Mouse (Mus musculus) inflammation-experienced regulatory T-cells, adult 6 months (primary cell): Measurements from ENCODE around the gene Cox17. TPM values are rescaled to one million over a fixed set of nuclear protein-coding genes. Genes with fewer than 3 reads are reported as not detected.

Experiments used
- ATAC-seq: one replicate; pipeline ENCODE4 v1.8.0; 2017
- polyA plus RNA-seq, 3 experiments: library from polyadenylated mRNA; unstranded; fragments of 100-300 nt; shearing (Covaris generic); gene quantifications; one replicate each; pipeline ENCODE4 v1.2.1; 2017

The Cox17 gene
- polyA plus RNA-seq, 3 experiments from 2014 or later = 213 to 395 (median 300) TPM

DNA sequence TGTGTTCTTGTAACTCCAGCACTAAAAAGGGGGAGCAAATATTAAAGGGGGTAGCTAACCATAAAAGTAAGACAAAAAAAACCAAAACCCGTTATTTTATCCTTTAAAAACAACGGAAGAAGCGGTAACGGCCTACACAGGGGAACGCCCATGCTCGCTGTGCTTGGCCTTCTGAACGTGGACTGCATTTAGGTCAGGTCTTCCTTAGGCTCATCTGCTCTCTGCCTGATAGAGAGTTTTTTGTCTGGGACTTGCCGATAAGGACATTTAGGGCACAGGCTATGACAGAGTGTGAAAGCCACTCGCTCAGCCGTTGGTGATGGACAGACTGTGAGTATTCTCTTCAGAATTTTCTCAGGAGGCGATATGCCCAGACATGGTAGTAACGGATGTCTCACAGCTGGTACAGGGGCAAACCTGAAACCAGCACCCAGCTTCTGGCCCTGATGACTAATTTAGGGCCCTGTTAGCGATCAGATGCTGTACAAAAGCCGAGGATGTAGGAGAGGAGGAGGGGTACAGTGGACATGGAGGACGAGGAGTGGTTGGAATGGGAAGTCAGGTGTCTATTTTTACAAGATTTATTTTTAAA is 25.0 kb downstream of the Cox17 start:
- no peak for ATAC-seq

DNA sequence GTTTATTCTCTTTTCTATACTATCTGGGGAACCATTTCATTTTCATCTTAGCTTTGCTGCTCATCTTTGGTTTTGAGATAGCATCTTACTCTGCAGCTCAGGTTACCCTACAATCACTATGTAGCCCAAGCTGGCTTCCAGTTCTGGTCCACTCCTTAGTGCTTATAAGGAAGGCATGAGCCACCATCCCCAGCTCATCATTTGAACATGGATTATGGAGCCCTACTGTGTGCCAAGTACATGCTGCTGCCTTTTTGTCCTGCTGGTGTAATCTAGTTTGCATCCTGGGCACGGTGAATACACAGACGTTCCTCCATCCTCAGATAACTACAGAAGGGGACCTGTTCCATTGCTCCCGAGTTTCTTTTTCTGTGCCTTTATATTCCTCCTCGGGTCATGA is 26.1 kb downstream of the Cox17 start:
- ATAC-seq = no peak

DNA sequence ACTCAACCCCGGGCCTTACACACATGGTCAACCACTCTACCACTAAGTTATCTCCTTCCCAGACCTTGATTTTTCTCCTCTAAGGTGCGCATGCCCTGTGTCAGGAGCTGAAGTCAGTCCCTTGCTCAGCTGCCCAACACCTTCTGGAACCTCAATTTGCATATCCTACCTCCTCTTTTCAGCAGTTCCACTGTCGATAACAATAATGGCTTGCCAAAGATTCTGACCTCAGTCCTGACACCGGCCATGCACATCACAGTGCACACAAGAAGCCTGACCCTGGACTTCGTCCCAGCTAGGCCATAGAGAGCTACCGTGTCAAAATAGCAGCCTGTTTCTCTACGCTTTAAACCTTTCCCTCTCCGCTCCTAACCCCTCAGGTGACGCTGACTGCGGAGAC is 26.6 kb downstream of the Cox17 start:
- no peak for ATAC-seq

DNA sequence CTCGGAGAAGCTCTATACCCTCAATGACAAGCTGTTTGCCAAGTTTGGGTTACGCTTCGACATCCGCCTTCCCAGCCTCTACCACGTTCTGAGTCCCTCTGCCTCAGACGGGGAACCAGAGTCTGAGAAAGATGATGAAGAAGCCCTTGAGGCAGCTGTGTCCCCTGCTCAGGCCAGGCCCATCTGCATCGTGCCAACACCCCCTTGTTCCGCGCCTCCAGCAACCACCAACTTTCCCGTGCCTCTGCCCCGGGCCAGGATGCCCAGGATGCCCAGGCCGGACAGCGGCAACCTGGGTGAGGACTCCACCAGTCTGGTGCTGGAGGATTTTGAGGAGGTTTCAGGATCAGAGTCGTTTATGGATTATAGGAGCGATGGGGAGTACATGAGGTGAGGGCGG is 27.1 kb downstream of the Cox17 start:
- ATAC-seq = no peak

DNA sequence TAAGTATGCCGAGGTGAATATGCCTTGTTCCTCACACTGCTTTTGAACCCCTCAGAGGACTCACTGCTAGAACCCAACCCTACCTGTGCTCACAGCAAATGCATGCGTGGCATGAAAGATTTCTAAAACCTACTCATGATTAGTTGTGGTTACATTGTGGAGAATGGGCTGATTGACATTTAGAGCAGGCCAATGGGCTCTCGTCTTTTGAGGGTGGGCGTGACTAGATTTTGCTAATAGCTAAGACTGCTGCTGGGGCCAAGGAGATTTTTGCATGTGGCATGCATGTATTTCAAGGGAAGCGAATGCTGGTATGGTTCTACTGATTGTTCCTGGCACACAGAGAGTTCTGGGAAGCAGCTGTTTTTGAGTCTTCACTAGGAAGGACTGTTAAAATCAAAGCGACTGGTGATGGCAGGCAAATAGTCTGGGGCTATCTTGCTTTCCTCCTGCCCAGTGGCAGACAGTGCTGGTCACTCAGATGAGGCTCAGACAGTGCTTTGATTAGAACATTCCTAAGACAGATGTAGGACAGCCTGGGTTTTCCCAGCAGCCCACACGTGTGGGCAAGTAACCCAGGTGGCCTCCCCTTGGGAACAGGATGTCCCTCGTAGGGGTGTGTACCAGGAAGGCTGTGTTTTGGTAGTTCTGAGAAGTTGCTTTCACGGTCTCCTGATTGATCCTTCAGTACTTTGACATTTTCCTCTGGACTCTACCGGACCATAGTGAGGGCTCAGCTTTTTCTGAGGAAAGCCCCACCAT is 27.8 kb downstream of the Cox17 start:
- peak; percentile 59 for ATAC-seq

DNA sequence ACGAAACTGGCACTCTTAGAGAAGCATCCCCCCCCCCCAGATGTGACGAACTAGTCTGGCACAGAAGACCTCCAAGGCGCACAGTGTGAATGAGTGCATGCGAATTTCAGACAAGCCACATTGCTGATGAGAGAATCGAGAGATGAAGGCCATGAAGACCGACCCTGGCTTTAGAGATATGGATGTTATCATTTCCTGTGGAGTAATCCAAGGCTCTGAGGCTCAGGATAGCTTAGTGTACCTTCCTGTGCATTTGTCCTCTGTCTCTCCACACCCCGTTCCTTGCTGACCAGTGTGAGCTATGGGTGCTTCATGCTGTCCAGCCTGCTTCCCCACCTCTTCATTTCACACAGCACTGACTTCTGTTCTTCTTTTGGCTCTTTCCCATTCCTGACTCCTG is 28.4 kb downstream of the Cox17 start:
- no peak for ATAC-seq

DNA sequence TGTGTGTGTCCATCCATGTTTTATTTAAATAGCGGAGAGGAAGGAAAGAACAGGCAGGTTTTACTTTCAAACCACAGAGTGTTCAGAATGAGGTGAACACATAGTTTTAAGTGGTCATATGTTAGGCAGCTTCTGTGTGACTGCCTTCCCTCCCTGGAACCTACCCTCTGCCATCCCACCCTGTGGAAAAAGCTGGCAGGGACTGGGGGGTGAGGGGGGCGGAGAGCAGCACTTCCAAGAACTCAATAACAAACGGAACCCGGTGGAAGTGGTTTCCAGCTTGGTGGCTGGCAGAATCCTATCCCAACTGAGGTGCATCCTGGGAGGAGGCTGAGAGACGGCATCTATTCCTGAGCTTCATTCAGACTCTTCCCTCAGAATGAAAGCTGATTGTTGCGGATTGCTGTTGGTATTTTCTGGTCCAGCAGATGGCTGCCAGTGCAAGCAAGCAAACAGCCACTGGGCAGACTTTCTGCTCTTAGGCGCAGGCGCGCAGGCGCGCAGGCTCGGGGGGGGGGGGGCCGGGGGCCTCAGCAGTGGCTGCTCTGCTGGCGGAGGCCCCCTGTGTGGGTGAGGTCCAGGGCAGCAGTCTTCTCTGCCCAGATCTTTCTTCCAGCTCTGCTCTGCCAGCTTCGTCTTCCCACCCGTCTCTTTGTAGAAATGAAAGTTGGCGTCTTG is 29.5 kb downstream of the Cox17 start:
- peak; percentile 63 for ATAC-seq

DNA sequence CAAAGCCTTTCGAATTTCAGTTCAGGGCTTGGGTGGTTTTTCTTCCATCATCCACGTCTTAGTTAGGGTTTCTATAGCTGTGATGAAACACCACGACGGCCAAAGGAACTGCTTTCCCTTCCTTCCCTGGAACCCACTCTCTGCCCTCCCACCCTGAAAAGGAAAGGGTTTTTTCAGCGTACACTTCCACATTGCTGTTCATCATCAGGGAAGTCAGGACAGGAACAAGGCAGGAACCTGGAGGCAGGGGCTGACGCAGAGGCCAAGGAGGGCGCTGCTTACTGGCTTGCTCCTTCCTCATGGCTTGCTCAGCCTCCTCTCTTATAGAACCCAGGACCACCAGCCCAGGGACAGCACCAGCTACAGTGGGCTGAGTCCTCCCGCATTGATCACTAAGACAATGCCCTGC is 30.1 kb downstream of the Cox17 start:
- ATAC-seq = peak; percentile 22

DNA sequence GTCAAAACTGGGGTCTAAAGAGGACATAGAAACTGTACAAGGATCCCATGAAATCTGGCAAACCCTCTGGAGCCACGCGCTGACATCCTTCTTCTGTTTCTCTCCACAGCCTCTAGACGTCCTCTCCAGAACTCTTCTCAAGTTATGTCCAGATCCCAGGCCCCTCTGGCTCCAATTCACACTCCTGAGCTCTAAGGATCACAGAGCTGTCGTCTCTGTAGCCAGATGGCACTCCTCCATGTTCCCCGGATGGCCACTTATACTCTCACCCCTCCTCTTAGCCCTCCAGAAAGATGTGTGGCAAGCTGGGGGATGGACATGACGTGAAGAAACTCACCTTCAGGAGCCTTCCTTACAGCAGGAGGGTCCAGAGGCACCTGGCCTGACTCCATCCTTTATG is 30.8 kb downstream of the Cox17 start:
- ATAC-seq = no peak

DNA sequence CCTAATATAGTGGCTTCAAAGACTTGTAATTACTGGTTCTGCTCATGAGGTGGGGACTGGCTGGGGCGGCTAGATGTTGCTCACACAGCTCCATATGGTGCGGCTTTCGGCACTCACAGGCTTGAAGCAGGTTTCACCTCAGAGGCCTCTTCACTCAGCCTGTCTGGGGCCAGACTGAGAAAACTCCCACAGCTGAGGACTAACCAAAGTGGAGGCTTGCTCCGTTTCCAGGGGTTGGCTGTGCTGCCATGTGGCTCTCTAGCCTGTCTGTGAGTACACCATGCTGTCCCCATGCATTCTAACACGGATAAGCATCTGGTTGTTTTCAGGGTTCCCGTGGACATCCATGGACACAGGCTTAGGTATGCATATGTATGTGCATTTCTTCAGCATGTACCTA is 31.8 kb downstream of the Cox17 start:
- no peak for ATAC-seq

DNA sequence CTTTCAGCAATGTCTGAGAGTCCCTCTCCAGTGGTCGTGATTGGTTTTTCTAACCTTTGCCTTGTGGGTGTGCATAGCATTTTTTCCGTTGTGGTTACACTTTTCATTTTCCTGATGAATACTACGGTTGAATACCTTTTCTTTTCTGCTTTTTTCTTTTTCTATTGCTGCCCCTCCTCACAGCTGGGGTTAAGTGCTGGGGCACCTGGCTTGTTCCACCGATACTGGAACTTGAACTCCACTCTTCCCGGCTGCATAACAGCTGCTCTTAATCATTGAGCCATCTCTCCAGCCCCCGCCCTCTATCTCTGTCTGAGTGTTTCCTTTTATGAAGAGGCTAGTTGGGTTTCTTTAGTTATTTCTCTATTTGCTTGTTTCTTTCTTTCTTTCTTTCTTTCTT is 32.3 kb downstream of the Cox17 start:
- ATAC-seq = no peak

DNA sequence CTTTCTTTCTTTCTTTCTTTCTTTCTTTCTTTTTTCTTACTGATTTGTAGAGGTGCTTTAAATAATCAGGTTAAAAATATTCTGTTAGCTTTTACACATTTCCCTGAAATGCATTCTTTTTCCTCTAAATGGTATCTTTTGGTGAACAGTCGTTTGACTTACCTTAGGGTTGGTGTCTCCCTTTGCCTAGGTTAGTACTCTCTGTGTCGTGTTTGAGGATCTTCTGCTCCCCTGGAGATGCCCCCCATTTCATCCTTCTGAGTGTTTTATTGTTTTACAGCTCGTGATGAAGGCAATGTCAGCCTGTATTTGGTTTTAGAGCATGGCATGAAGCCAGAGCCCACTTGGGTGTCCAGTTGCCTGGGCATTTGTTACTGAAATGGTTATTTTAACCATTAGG is 32.7 kb downstream of the Cox17 start:
- ATAC-seq = no peak

DNA sequence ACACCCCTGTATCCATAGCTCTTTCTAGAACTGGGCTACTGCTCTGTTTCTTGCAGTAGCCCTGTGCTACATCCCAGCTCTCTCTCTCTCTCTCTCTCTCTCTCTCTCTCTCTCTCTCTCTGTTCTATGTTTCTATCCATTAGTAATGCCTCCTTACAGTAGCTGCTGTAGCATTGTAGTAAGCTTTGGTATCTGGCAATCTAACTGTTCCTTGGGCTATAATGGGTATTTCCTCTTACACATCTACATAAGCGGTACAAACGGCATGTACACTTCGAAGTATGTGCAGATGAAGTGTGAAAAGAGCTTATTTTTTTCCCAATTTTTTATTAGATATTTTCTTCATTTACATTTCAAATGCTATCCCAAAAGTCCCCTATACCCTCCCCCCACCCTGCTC is 33.1 kb downstream of the Cox17 start:
- ATAC-seq = no peak

DNA sequence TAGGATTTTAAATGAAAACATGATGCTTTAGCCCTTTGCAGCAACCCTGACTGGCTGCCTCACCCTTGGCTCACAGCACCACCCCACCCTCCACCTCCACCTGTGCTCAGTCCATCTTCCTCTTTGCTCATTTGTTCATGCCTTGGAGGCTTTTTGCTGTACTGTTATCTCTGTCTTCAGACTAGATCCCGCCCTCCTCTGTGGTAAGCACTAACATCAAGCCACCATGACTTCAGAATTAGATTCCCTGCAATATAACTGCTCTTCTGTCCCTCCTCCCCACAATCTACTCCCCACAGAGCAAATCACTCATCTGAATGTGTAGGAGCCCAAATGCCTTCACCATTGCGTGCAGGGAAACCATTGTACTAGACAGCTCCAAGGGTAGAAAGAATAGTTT is 36.9 kb downstream of the Cox17 start:
- ATAC-seq = no peak

DNA sequence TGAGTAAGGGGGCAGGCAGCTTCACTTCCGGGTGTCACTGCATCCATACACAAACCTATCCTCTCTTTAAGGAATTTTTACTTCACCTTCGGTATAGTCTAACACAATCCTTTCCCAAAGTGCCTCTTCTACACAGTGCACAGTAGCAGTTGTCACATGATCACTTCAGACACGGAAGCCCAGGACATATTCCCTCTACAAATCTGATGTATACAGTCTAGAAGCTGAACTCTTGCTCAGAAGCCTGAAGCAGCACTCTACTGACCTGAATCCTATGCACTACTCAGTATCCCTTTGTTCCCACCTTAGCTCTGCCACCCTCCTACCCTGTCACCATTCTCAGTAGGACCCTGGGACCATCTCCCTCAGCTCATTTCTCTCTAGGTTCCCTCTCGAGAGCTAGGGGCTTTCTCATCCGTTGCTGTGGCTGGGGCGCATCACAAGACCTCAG is 38.4 kb downstream of the Cox17 start:
- no peak for ATAC-seq

DNA sequence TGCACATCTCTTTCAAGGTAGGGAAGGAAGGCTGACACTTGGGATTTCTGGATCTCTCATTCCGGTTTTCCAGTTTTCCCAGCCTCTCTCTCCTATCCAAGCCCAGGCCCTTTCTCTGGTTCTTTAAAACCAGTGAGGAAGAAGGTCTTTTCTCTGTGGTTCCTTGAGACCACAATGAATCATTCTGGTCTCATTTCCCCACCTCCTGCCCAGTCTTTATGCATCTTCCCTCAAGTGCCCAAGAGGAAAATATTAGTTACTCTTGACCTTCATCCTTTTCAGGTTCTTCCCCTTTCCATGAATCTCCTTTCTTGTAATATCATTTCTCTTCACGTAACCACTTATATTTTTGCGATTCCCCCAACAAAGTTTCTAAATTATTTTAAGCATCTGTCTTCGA is 38.9 kb downstream of the Cox17 start:
- ATAC-seq = no peak

DNA sequence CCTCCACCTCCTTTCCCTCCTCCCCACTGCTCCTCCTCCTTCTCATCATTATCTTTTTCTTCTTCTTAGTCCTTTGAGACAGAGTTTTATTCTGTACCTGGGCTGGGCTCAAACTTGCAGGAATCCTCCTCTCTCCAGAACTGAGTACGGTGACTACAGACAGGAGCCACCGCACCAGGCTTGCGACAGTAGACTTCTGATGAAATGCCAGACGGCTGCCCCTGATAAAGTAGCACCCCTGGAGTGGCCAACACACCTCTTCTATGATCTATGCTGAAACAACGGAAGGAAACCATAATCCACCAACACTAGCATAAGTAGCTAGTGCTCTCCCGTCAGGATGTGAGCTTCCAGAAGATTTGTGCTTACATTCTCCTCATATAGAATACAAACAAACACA is 40.6 kb downstream of the Cox17 start:
- ATAC-seq = no peak

DNA sequence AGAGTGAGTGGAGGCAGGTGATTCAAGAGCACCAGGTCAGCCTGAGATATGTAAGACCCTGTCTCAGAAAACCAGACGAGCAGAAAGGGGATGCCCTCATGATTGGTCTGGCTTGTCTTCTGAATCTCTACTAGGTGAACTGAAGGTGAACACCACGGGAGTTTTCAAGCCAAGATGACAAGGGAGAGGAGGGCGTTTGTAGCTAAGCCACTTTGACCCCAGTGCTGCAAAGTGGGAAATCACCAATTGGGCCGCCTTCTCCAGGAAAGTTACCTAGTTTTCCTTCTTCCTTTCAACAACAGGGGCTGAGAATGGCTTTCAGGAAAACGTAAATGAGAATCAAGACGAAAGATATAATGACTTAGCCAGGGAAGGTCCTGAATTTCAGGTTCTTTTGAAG is 42.0 kb downstream of the Cox17 start:
- no peak for ATAC-seq

DNA sequence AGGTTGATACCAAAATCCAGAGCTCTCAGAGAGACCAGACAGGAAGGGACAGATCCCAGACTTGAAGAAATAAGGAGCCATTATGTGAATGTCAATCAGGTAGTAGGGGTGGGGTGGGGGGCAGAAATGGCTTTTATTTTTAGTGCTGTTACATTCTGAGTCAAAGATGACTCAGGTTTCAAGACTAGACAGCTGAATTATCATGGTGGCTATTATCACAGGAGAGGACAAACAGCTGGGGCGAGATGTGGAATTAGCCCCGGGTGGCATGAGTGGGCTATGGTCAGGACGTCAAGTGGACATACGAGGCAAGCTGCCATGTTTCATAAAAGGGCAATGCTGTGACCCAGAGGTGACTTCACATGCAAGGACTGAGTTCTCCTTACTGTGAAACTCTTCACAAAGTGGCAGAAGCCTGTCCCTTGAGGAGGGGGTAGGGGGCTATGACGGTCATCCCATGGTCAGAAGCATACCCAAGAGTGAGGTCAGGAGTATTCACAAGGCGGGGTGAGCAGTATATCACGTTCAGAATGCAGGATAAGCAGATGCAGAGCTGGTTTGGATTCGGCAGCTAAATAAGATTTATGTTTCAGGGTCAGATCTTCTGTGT is 42.6 kb downstream of the Cox17 start:
- ATAC-seq = no peak

DNA sequence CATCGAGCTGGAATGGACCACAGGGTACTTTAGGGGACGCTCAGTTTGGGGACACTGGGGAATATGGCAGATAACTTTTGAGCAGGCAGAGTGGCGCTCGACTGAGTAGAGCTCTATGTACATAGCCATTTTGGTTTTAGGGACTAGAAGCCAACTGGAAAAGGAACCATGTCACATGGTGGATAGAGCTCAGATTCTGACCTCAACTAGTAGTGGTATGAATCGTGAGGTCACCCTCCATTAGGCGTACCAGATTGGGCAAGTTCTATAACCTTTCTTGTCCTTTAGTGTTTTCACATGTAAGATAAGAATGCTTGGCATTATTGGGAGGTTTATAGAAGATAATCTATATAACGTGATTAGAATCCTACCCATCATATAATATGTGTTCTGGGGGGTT is 43.5 kb downstream of the Cox17 start:
- ATAC-seq = no peak

DNA sequence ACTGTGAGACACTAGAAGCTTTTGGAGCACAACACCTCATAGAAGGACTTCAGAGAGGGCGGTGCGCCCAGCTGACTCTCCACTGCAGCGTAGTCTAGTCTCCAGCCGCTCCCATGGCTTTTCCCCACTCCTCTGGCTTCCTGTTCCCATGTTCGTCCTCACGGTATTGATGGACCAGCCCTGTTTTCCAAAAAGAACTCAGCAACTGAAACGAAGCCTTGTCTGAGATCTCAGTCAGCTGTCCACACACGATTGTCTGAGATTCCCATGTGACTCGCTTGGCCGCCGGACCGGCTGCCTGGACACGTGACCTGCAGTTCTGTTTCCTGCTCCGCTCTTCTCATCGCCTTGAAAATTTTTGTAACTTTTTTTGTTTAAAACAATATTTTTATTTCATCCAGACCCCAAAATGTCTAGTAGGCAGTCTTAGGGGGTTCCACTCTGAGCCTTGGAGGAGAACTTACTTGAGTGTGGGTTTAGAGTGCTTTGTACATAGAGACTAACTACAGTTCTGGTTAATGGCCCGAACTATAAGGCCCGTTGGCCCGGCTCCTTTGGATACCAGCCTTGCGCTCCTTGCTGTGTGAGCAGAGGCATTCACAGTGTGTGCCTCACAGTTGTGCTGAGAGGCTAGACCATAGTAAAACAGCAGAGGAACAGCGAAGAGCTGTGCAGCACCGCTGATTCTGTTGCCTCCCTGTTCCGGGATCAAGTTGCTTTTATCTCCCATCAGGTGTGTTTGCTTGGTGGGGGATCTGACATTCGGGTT is 45.5 kb downstream of the Cox17 start:
- no peak for ATAC-seq

DNA sequence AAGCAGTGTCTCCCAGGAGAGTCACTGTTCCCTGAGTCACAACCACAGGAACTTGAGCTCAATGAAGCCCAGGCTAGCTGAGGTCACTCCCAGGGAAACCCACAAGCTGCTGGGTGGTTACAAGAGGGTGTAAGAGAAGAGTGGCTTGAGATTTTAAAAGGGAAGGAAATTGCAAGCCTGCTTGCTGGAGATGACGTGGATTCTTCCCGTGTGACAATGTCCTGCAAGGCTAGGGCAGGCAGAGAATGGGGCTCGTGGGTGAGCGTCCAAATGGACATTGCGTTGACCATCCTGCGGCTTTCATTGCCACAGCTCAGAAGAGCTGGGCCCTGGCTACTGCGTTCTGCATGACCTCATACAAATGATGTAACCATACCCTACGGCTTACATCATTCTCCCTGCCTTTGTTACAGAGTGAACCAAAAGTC is 47.4 kb downstream of the Cox17 start:
- no peak for ATAC-seq
